17 mouse cellular contexts compared by ENCODE assay signal in the genomic region with DNA sequence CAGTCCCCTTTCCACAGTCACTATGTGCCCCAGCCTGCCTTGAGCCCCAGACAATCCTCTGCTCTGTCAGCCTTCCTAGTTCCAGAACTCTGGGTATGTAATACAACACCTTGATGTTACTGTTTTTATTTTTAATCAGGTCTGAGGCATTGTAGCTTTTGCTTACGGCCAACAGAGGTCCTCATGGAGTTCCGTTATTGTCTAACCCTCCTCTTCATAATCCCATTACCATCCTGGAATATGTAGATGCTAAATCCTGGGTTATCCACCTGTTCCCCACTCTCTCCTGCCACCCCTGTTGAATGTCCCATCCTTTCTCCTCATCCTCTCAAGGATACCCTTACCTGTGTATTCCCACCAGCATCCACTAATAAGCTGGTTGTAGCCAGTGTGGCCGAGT. TPM values are rescaled to one million over a fixed set of nuclear protein-coding genes. Genes with fewer than 3 reads are reported as not detected.
DNase-seq lines count a peak whose midpoint lies in the region; ATAC-seq and TF ChIP-seq lines count a peak whose summit lies in the region.
"Had no signal": no experiment of that assay in that cellular context is flagged by ENCODE, and none has a peak within 500 bp of the region (broad histone marks: within the 10 kb centered on the region; RNA-seq: fewer than 3 reads in every experiment).

No protein-coding gene starts in this region.

- H3K4me3 ChIP-seq in kidney, embryonic 15.5 days (replicated peaks) = no peak overlapping the region
- H3K4me3 ChIP-seq in CH12.LX (replicated peaks in 1 of 3; ENCODE audit: low read depth in 2 of 3, low read length in 2 of 3, poor library complexity in 1 of 3) = peak overlapping the region in 1 of 3 experiments; percentile 52
- no peak overlapping the region for H3K4me3 ChIP-seq in embryonic facial prominence, embryonic 13.5 days
- H3K4me3 ChIP-seq: forebrain, embryonic 15.5 days; midbrain, embryonic 12.5 days; neural tube, embryonic 12.5 days had no signal

- H3K36me3 ChIP-seq in kidney, embryonic 15.5 days = no peaks in the 10 kb centered on the region
- H3K36me3 ChIP-seq in CH12.LX (replicated peaks in 1 of 2; ENCODE audit: control insufficient read depth in 1 of 2, insufficient read depth in 1 of 2, low read length in 1 of 2) = peaks cover 0 to 10% of the 10 kb centered on the region in 2 experiments
- no peaks in the 10 kb centered on the region for H3K36me3 ChIP-seq in embryonic facial prominence, embryonic 13.5 days
- H3K36me3 ChIP-seq: forebrain, embryonic 15.5 days; midbrain, embryonic 12.5 days; neural tube, embryonic 12.5 days had no signal

- H3K27ac ChIP-seq in kidney, embryonic 15.5 days = no peak overlapping the region
- no peak overlapping the region for H3K27ac ChIP-seq in CH12.LX (ENCODE audit: insufficient read depth, low read depth)
- H3K27ac ChIP-seq in embryonic facial prominence, embryonic 13.5 days = no peak overlapping the region
- H3K27ac ChIP-seq: forebrain, embryonic 15.5 days; midbrain, embryonic 12.5 days; neural tube, embryonic 12.5 days had no signal

- H3K27me3 ChIP-seq in kidney, embryonic 15.5 days = peaks cover 75% of the 10 kb centered on the region
- H3K27me3 ChIP-seq in CH12.LX (replicated peaks) = peaks cover 32% of the 10 kb centered on the region
- peaks cover 65% of the 10 kb centered on the region for H3K27me3 ChIP-seq in embryonic facial prominence, embryonic 13.5 days

- no peak overlapping the region for H3K9ac ChIP-seq in kidney, embryonic 15.5 days
- peak overlapping the region; percentile 28; the same call in 1 of the 2 replicates for H3K9ac ChIP-seq in CH12.LX (ENCODE audit: insufficient read depth, low read depth)
- H3K9ac ChIP-seq in embryonic facial prominence, embryonic 13.5 days = no peak overlapping the region
- H3K9ac ChIP-seq: forebrain, embryonic 15.5 days; midbrain, embryonic 12.5 days; neural tube, embryonic 12.5 days had no signal

- peak in 1 of 2 experiments; percentile 51; a peak in 2 of 4 replicates for TF ChIP-seq CTCF in CH12.LX (conservative IDR thresholded peaks at IDR 0.05 in 1 of 2, IDR thresholded peaks at IDR 0.05 in 1 of 2; ENCODE audit: low read depth in 2 of 2, low read length in 2 of 2)

- peak overlapping the region; percentile 75; the same call in 1 of the 2 replicates for H3K4me2 ChIP-seq in kidney, embryonic 15.5 days
- H3K4me2 ChIP-seq in CH12.LX (ENCODE audit: insufficient read depth, low read depth, poor library complexity, severe bottlenecking) = peak overlapping the region; percentile 96
- 0 out of 2 replicates have a peak overlapping the region, but pooled peaks have one; percentile 37 for H3K4me2 ChIP-seq in embryonic facial prominence, embryonic 13.5 days
- H3K4me2 ChIP-seq: forebrain, embryonic 15.5 days; midbrain, embryonic 12.5 days had no signal

- peak; percentile 10 for DNase-seq in cerebellum, adult 9-10 months
- no peak for DNase-seq in cerebellum, postnatal 36 days
- DNase-seq in kidney, postnatal 36 days = no peak
- no peak for DNase-seq in CH12.LX (ENCODE audit: extremely low read depth)
- DNase-seq in right cerebral cortex, postnatal 14 days = no peak
- DNase-seq in thymus, postnatal 25 days = no peak
- DNase-seq: adrenal gland, postnatal 10 days; cerebellum, adult 18-20 months; kidney, postnatal 10 days; left cerebral cortex, postnatal 4 days; lung, postnatal 4 days; thymus, adult 2 months had no signal

- in situ Hi-C loops in CH12.LX (cut with MboI; ENCODE audit: low pct_ligation_motif_present, low pct_unique_long_range_greater_than_20kb, low sequenced_read_pairs) = loop anchor here (5.0 kb wide), 1 partner anchor 46 kb away; no protein-coding TSS in a partner anchor

- H3K79me2 ChIP-seq in CH12.LX (replicated peaks; ENCODE audit: control insufficient read depth, extremely low read depth, insufficient read depth, poor library complexity, severe bottlenecking) = no peaks in the 10 kb centered on the region

- no peaks in the 10 kb centered on the region for H3K9me3 ChIP-seq in kidney, embryonic 15.5 days (replicated peaks)
- H3K9me3 ChIP-seq in CH12.LX (replicated peaks; ENCODE audit: low read length) = no peaks in the 10 kb centered on the region
- no peaks in the 10 kb centered on the region for H3K9me3 ChIP-seq in embryonic facial prominence, embryonic 13.5 days
- H3K9me3 ChIP-seq: forebrain, embryonic 15.5 days; midbrain, embryonic 12.5 days; neural tube, embryonic 12.5 days had no signal

- peak; percentile 2 for TF ChIP-seq RAD21 in CH12.LX (IDR thresholded peaks at IDR 0.05; ENCODE audit: low read depth, low read length)

- 43% methylated on average over 3 of the region's 3 CpGs for WGBS in kidney, embryonic 15.5 days
- 29% methylated on average over 3 of the region's 3 CpGs for WGBS in embryonic facial prominence, embryonic 13.5 days

- TF ChIP-seq POLR2A in CH12.LX (IDR thresholded peaks at IDR 0.05; ENCODE audit: low read depth, low read length) = no peak

- no peak for TF ChIP-seq EP300 in CH12.LX (IDR thresholded peaks at IDR 0.05; ENCODE audit: low read length)

- ATAC-seq in kidney, embryonic 15.5 days (replicated peaks; ENCODE audit: low FRiP score) = no peak
- ATAC-seq in embryonic facial prominence, embryonic 13.5 days (ENCODE audit: insufficient number of reproducible peaks, insufficient read depth, low FRiP score, low TSS enrichment, low read depth) = no peak
- ATAC-seq: forebrain, embryonic 15.5 days had no signal

- dilution Hi-C loops in CH12.LX (cut with MboI; ENCODE audit: extremely low pct_ligation_motif_present, extremely low pct_unique_long_range_greater_than_20kb, low sequenced_read_pairs) = no loop called here

- peaks cover 42% of the 10 kb centered on the region for H3K4me1 ChIP-seq in kidney, embryonic 15.5 days
- H3K4me1 ChIP-seq in CH12.LX (ENCODE audit: control insufficient read depth in 1 of 2, insufficient read depth in 2 of 2) = peaks cover 3 to 9% of the 10 kb centered on the region in 2 experiments
- peaks cover 33% of the 10 kb centered on the region for H3K4me1 ChIP-seq in embryonic facial prominence, embryonic 13.5 days

TF ChIP-seq in CH12.LX, 34 proteins besides CTCF, POLR2A, EP300 and RAD21:
- no peak for TF ChIP-seq JUND (conservative IDR thresholded peaks at IDR 0.05; ENCODE audit: low read depth, low read length)
- peak; percentile 30; the same call in 1 of the 2 replicates for TF ChIP-seq SMC3 (IDR thresholded peaks at IDR 0.05; ENCODE audit: low read depth, low read length)
- no peak for TF ChIP-seq PAX5 (IDR thresholded peaks at IDR 0.05; ENCODE audit: low read length)
- no peak for TF ChIP-seq IRF4 (IDR thresholded peaks at IDR 0.05; ENCODE audit: low read depth, low read length)
- TF ChIP-seq NRF1 (IDR thresholded peaks at IDR 0.05; ENCODE audit: low read depth, low read length) = no peak

RNA-seq across cellular contexts. Expression of a gene that starts 4.2 kb away (rescaled TPM):
- 3.1 and 3.3 TPM in 2 replicates for polyA plus RNA-seq in kidney, embryonic 15.5 days (2015; fragmentation: Nextera tagmentation; extraction: Ambion mirVana)
- total RNA-seq in CH12.LX (2012; rRNA removed) (1.2 and 1.7 TPM in 2 replicates), CH12.LX (2014; rRNA removed) (0.05 TPM in 2 replicates)
- 0.16 and 0.44 TPM in 2 replicates for polyA plus RNA-seq in CH12.LX (2012; ENCODE audit: insufficient read length, low read depth)
- polyA plus RNA-seq in embryonic facial prominence, embryonic 13.5 days (2015; fragmentation: Nextera tagmentation; extraction: Ambion mirVana) = 1.3 and 2.0 TPM in 2 replicates

RNA-seq across cellular contexts. Expression of a gene that starts 11.2 kb away (rescaled TPM):
- polyA plus RNA-seq in kidney, embryonic 15.5 days (2015; fragmentation: Nextera tagmentation; extraction: Ambion mirVana) = 7.5 and 7.7 TPM in 2 replicates
- 15.5 and 17.5 TPM in 2 replicates for total RNA-seq in CH12.LX (2012; rRNA removed)
- total RNA-seq in CH12.LX (2014; rRNA removed) = 0.74 and 0.98 TPM in 2 replicates
- polyA plus RNA-seq in CH12.LX (2012; ENCODE audit: insufficient read length, low read depth) = 1.9 and 2.3 TPM in 2 replicates
- polyA plus RNA-seq in embryonic facial prominence, embryonic 13.5 days (2015; fragmentation: Nextera tagmentation; extraction: Ambion mirVana) = 8.9 and 9.0 TPM in 2 replicates

RNA-seq across cellular contexts. Expression of a gene that starts 13.7 kb away (rescaled TPM):
- 40.6 and 52.6 TPM in 2 replicates for polyA plus RNA-seq in kidney, embryonic 15.5 days (2015; fragmentation: Nextera tagmentation; extraction: Ambion mirVana)
- total RNA-seq in CH12.LX (2012; rRNA removed) (8.6 and 8.7 TPM in 2 replicates), CH12.LX (2014; rRNA removed) (3.3 and 4.0 TPM in 2 replicates)
- polyA plus RNA-seq in CH12.LX (2012; ENCODE audit: insufficient read length, low read depth) = 8.3 and 11.1 TPM in 2 replicates
- polyA plus RNA-seq in embryonic facial prominence, embryonic 13.5 days (2015; fragmentation: Nextera tagmentation; extraction: Ambion mirVana) = 117 and 130 TPM in 2 replicates

RNA-seq across cellular contexts. Expression of a gene that starts 19.3 kb away (rescaled TPM):
- polyA plus RNA-seq in kidney, embryonic 15.5 days (2015; fragmentation: Nextera tagmentation; extraction: Ambion mirVana) = 100 and 129 TPM in 2 replicates
- total RNA-seq in CH12.LX (2012; rRNA removed) (26.9 and 27.6 TPM in 2 replicates), CH12.LX (2014; rRNA removed) (18.9 and 19.2 TPM in 2 replicates)
- polyA plus RNA-seq in CH12.LX (2012; ENCODE audit: insufficient read length, low read depth) = 51.2 and 54.4 TPM in 2 replicates
- 161 and 165 TPM in 2 replicates for polyA plus RNA-seq in embryonic facial prominence, embryonic 13.5 days (2015; fragmentation: Nextera tagmentation; extraction: Ambion mirVana)

RNA-seq across cellular contexts. Expression of a gene that starts 35.2 kb away (rescaled TPM):
- polyA plus RNA-seq in kidney, embryonic 15.5 days (2015; fragmentation: Nextera tagmentation; extraction: Ambion mirVana) = 41.1 and 43.5 TPM in 2 replicates
- total RNA-seq in CH12.LX (2012; rRNA removed) = 22.7 TPM in 2 replicates
- 12.5 and 13.3 TPM in 2 replicates for total RNA-seq in CH12.LX (2014; rRNA removed)
- polyA plus RNA-seq in CH12.LX (2012; ENCODE audit: insufficient read length, low read depth) = 23.3 and 24.7 TPM in 2 replicates
- polyA plus RNA-seq in embryonic facial prominence, embryonic 13.5 days (2015; fragmentation: Nextera tagmentation; extraction: Ambion mirVana) = 28.1 and 30.8 TPM in 2 replicates

Comparison
In these comparisons a context has a peak if more than half of its experiments do, and no peak if none do; other contexts are left out.
1. H3K4me2 ChIP-seq: peak in every context shown above with its lines; median percentile 96 in CH12.LX; 75 in kidney, embryonic 15.5 days; 37 in embryonic facial prominence, embryonic 13.5 days.